Mouse (Mus musculus): Measurements from ENCODE around the gene Dnajc3. TPM values are rescaled to one million over a fixed set of nuclear protein-coding genes. Genes with fewer than 3 reads are reported as not detected.

Gene Dnajc3
- polyA plus RNA-seq (2015; fragmentation: Nextera tagmentation; extraction: Ambion mirVana): 22.6 and 26.8 TPM in 2 replicates

GRCm38 (mm10) chr14:118937533-118938492, at the start of gene Dnajc3:
Dnajc3 (plus strand) TSS chr14:118937976.
- no peaks in the 10 kb centered on the region for H3K36me3 ChIP-seq
- peak within 1 kb of the TSS; percentile 91 for H3K9ac ChIP-seq (replicated peaks)
- no peaks in the 10 kb centered on the region for H3K9me3 ChIP-seq (replicated peaks)
- H3K27ac ChIP-seq (replicated peaks): peak within 1 kb of the TSS; percentile 89
- ATAC-seq (ENCODE audit: low FRiP score): peak; percentile 100
- peak within 1 kb of the TSS; percentile 76 for H3K4me2 ChIP-seq
- peaks cover 34% of the 10 kb centered on the region for H3K4me1 ChIP-seq
- WGBS: under 1% methylated on average over 115 of the region's 124 CpGs
- H3K27me3 ChIP-seq (replicated peaks): no peaks in the 10 kb centered on the region
- peak within 1 kb of the TSS; percentile 93 for H3K4me3 ChIP-seq (replicated peaks)

- no peaks in the 10 kb centered on the region for H3K9me3 ChIP-seq (replicated peaks)
- ATAC-seq (ENCODE audit: low FRiP score): no peak
- no peak overlapping the region for H3K27ac ChIP-seq (replicated peaks)
- no peaks in the 10 kb centered on the region for H3K27me3 ChIP-seq (replicated peaks)
- no peak overlapping the region for H3K4me3 ChIP-seq (replicated peaks)
- 88% methylated on average over 4 of the region's 4 CpGs for WGBS
- H3K9ac ChIP-seq (replicated peaks): no peak overlapping the region
- H3K4me2 ChIP-seq: no peak overlapping the region
- peaks cover 81% of the 10 kb centered on the region for H3K36me3 ChIP-seq
- no peaks in the 10 kb centered on the region for H3K4me1 ChIP-seq
These were observed 47.7 kb upstream of the Dnajc3 start for GRCm38 (mm10) chr14:118890101-118890500.

GRCm38 (mm10) chr14:118895228-118895627, 42.5 kb upstream of the Dnajc3 start:
- H3K9me3 ChIP-seq (replicated peaks): no peaks in the 10 kb centered on the region
- no peak overlapping the region for H3K4me3 ChIP-seq (replicated peaks)
- no peak overlapping the region for H3K27ac ChIP-seq (replicated peaks)
- H3K27me3 ChIP-seq (replicated peaks): no peaks in the 10 kb centered on the region
- peaks cover 77% of the 10 kb centered on the region for H3K36me3 ChIP-seq
- ATAC-seq (ENCODE audit: low FRiP score): no peak
- WGBS: 92% methylated on average over 7 of the region's 7 CpGs
- no peaks in the 10 kb centered on the region for H3K4me1 ChIP-seq
- no peak overlapping the region for H3K4me2 ChIP-seq
- no peak overlapping the region for H3K9ac ChIP-seq (replicated peaks)

- H3K9me3 ChIP-seq (replicated peaks): no peaks in the 10 kb centered on the region
These were observed 42.1 kb upstream of the Dnajc3 start for GRCm38 (mm10) chr14:118895655-118896054.

GRCm38 (mm10) chr14:118899940-118900339, 37.8 kb upstream of the Dnajc3 start:
- no peak overlapping the region for H3K4me2 ChIP-seq
- WGBS: 86% methylated on average over 11 of the region's 11 CpGs
- H3K9ac ChIP-seq (replicated peaks): no peak overlapping the region
- no peaks in the 10 kb centered on the region for H3K9me3 ChIP-seq (replicated peaks)
- no peak overlapping the region for H3K4me3 ChIP-seq (replicated peaks)
- H3K4me1 ChIP-seq: peaks cover 5% of the 10 kb centered on the region; the same call in 1 of the 2 replicates
- no peaks in the 10 kb centered on the region for H3K27me3 ChIP-seq (replicated peaks)
- peaks cover 87% of the 10 kb centered on the region for H3K36me3 ChIP-seq
- no peak for ATAC-seq (ENCODE audit: low FRiP score)
- no peak overlapping the region for H3K27ac ChIP-seq (replicated peaks)

More at GRCm38 (mm10) chr14:118895655-118896054, 42.1 kb upstream of the Dnajc3 start:
- H3K36me3 ChIP-seq: peaks cover 80% of the 10 kb centered on the region
- H3K4me1 ChIP-seq: no peaks in the 10 kb centered on the region
- no peak overlapping the region for H3K4me2 ChIP-seq
- no peak overlapping the region for H3K4me3 ChIP-seq (replicated peaks)
- H3K27me3 ChIP-seq (replicated peaks): no peaks in the 10 kb centered on the region
- no peak for ATAC-seq (ENCODE audit: low FRiP score)
- no peak overlapping the region for H3K27ac ChIP-seq (replicated peaks)
- WGBS: 96% methylated on average over 10 of the region's 10 CpGs
- H3K9ac ChIP-seq (replicated peaks): no peak overlapping the region

GRCm38 (mm10) chr14:118900911-118901310, 36.9 kb upstream of the Dnajc3 start:
- H3K9ac ChIP-seq (replicated peaks): no peak overlapping the region
- 100% methylated on average over 1 of the region's 1 CpGs for WGBS
- H3K9me3 ChIP-seq (replicated peaks): no peaks in the 10 kb centered on the region
- no peak for ATAC-seq (ENCODE audit: low FRiP score)
- H3K4me3 ChIP-seq (replicated peaks): no peak overlapping the region
- H3K4me2 ChIP-seq: no peak overlapping the region
- peaks cover 5% of the 10 kb centered on the region; the same call in 1 of the 2 replicates for H3K4me1 ChIP-seq
- H3K27ac ChIP-seq (replicated peaks): no peak overlapping the region
- H3K27me3 ChIP-seq (replicated peaks): no peaks in the 10 kb centered on the region
- H3K36me3 ChIP-seq: peaks cover 83% of the 10 kb centered on the region

GRCm38 (mm10) chr14:118903397-118903796, 34.4 kb upstream of the Dnajc3 start:
- Histone ChIP-seq H3K9me3 (replicated peaks) (no peaks in the 10 kb centered on the region), H3K9ac (replicated peaks) (no peak overlapping the region), H3K4me3 (replicated peaks) (no peak overlapping the region), H3K4me1 (peaks cover 5% of the 10 kb centered on the region; the same call in 1 of the 2 replicates), H3K27ac (replicated peaks) (no peak overlapping the region), H3K27me3 (replicated peaks) (no peaks in the 10 kb centered on the region), H3K4me2 (no peak overlapping the region), H3K36me3 (peaks cover 89% of the 10 kb centered on the region)
- 90% methylated on average over 3 of the region's 3 CpGs for WGBS
- no peak for ATAC-seq (ENCODE audit: low FRiP score)

- Histone ChIP-seq H3K4me3 (replicated peaks) (no peak overlapping the region), H3K27me3 (replicated peaks) (no peaks in the 10 kb centered on the region), H3K4me2 (no peak overlapping the region), H3K4me1 (peaks cover 5% of the 10 kb centered on the region; the same call in 1 of the 2 replicates), H3K27ac (replicated peaks) (no peak overlapping the region; the same call in 1 of the 2 replicates), H3K9me3 (replicated peaks) (no peaks in the 10 kb centered on the region), H3K9ac (replicated peaks) (no peak overlapping the region), H3K36me3 (peaks cover 90% of the 10 kb centered on the region)
- ATAC-seq (ENCODE audit: low FRiP score): no peak; the same call in 1 of the 2 replicates
- WGBS: 22% methylated on average over 6 of the region's 6 CpGs
These were observed 33.8 kb upstream of the Dnajc3 start for GRCm38 (mm10) chr14:118903867-118904562.

- no peaks in the 10 kb centered on the region for H3K9me3 ChIP-seq (replicated peaks)
- no peak for ATAC-seq (ENCODE audit: low FRiP score)
- H3K27ac ChIP-seq (replicated peaks): no peak overlapping the region
- H3K36me3 ChIP-seq: peaks cover 93% of the 10 kb centered on the region
- H3K4me3 ChIP-seq (replicated peaks): no peak overlapping the region
- no peak overlapping the region for H3K9ac ChIP-seq (replicated peaks)
- 81% methylated on average over 8 of the region's 8 CpGs for WGBS
- H3K27me3 ChIP-seq (replicated peaks): no peaks in the 10 kb centered on the region
- H3K4me1 ChIP-seq: peaks cover 5% of the 10 kb centered on the region; the same call in 1 of the 2 replicates
- H3K4me2 ChIP-seq: no peak overlapping the region
These were observed 30.2 kb upstream of the Dnajc3 start for GRCm38 (mm10) chr14:118907592-118907991.

- 80% methylated on average over 8 of the region's 8 CpGs for WGBS
- Histone ChIP-seq H3K4me1 (no peaks in the 10 kb centered on the region), H3K4me2 (no peak overlapping the region), H3K4me3 (replicated peaks) (no peak overlapping the region), H3K27me3 (replicated peaks) (no peaks in the 10 kb centered on the region), H3K27ac (replicated peaks) (no peak overlapping the region), H3K9me3 (replicated peaks) (no peaks in the 10 kb centered on the region), H3K36me3 (peaks cover 94% of the 10 kb centered on the region), H3K9ac (replicated peaks) (no peak overlapping the region)
- no peak for ATAC-seq (ENCODE audit: low FRiP score)
These were observed 27.9 kb upstream of the Dnajc3 start for GRCm38 (mm10) chr14:118909872-118910271.

GRCm38 (mm10) chr14:118910332-118911222, 27.2 kb upstream of the Dnajc3 start:
- ATAC-seq (ENCODE audit: low FRiP score): no peak
- H3K4me2 ChIP-seq: peak overlapping the region; percentile 19; the same call in 1 of the 2 replicates
- peaks cover 90% of the 10 kb centered on the region for H3K36me3 ChIP-seq
- no peaks in the 10 kb centered on the region for H3K4me1 ChIP-seq
- 68% methylated on average over 29 of the region's 29 CpGs for WGBS
- H3K27me3 ChIP-seq (replicated peaks): no peaks in the 10 kb centered on the region
- H3K9ac ChIP-seq (replicated peaks): no peak overlapping the region
- H3K4me3 ChIP-seq (replicated peaks): no peak overlapping the region
- no peaks in the 10 kb centered on the region for H3K9me3 ChIP-seq (replicated peaks)
- no peak overlapping the region for H3K27ac ChIP-seq (replicated peaks)

Data from neural tube, embryonic 15.5 days (tissue).